Mouse (Mus musculus) ES-E14 (cell line): ENCODE measurements at regions not wholly inside any gene's neighbourhood (a gene's known extent, or its start where the extent isn't known, plus 50 kb on each side); places are given as distances from the start of the nearest gene placed in this dataset.

Experiments
- CHD2 ChIP-seq: IDR thresholded peaks from 2 replicates; pipeline ENCODE4 v1.6.1; 2014; ENCODE audit warnings: mild to moderate bottlenecking, low read depth, low read length, inconsistent platforms
- HCFC1 ChIP-seq: IDR thresholded peaks from 2 replicates; pipeline ENCODE4 v1.6.1; 2012; ENCODE audit warnings: low read length, inconsistent platforms, borderline replicate concordance; ENCODE audit not compliant: insufficient read depth
- ZC3H11A ChIP-seq: IDR thresholded peaks from 2 replicates; pipeline ENCODE4 v1.6.1; 2012; ENCODE audit warnings: low read depth, mild to moderate bottlenecking, inconsistent platforms, low read length, borderline replicate concordance
- ZNF384 ChIP-seq: IDR thresholded peaks from 2 replicates; pipeline ENCODE4 v1.6.1; 2012; ENCODE audit warnings: low read depth, low read length, inconsistent platforms

GRCm38 (mm10) chr12:32449373-32449772 lies 70.9 kb downstream of the Ccdc71l start:
- TF ChIP-seq ZC3H11A (no peak), CHD2 (no peak), ZNF384 (no peak), HCFC1 (no peak)
